Mouse (Mus musculus): Measurements from ENCODE around the gene Gm5617.

DNA sequence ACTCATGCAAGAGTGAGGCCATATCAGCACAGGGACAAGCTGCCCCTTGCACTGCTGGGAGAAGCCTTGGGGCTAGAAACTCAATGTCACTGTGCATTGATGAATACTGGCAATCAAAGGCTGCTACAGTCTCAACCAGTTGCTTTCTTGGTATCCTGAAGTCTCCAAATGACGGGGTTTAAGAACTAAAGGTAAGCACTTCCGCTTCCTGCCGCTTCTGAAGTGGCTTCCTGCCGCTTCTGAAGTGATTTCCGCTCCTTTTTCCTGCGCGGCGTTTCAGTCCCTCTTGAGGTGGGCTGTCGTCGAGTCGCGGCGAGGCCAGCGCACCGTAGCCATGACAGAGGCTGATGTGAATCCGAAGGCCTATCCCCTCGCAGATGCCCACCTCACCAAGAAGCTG, 45.2 kb upstream of the Gm5617 start:
- TF ChIP-seq POLR2A (IDR thresholded peaks at IDR 0.05; ENCODE audit: low read depth, low read length) (no peak), CTCF (IDR thresholded peaks at IDR 0.05; ENCODE audit: extremely low read depth, insufficient read depth, insufficient read length, insufficient replicate concordance) (no peak)

All from spleen, adult 2 months (tissue).